Mouse (Mus musculus) thymus, adult 18-20 months (tissue): ENCODE measurements around the gene Prima1.

Experiments
- DNase-seq, 2 experiments: peaks; one replicate each; pipeline ENCODE4 v3.0.0; 2022; ENCODE audit warnings: mixed read lengths in 2 of 2

Gene Prima1

DNA sequence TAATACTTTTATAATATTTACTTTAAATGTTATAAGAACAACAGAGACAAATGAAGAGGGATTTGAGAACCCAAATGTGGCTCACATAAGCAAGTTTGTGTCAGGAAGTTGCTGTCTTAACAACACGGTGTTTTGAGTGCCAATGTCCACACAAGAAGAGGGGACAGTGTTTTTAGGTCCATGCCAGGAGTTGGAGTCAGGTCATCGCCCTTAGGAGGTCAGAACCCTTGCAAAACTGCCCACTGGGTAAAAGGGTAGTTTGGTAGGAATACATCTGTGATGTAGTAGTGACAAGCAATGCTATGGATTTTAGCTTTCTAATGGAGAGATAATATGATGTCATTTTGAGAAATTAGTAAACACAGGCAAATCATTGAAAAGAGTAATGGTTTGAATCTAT is 91.7 kb downstream of the Prima1 start:
- DNase-seq, result no peak
